Mouse (Mus musculus) limb, embryonic 11.5 days (tissue): ENCODE data around the gene Gfpt2. TPM values are rescaled to one million over a fixed set of nuclear protein-coding genes. Genes with fewer than 3 reads are reported as not detected.
A peak's percentile ranks its signal among the peaks of the same experiment; 100 is the strongest.

Experiments
- ATAC-seq: fragments of 200-750 bp; cut with Nextera tagmentation; 2 replicates; pipeline ENCODE4 v1.8.0; 2017; ENCODE audit warnings: low read depth; ENCODE audit not compliant: insufficient number of reproducible peaks, low FRiP score, low TSS enrichment
- DNase-seq: peaks from one replicate; pipeline ENCODE4 v3.0.0-alpha.2; 2015; ENCODE audit warnings: low spot score
- H3K27ac ChIP-seq: fragments of 300-500 bp; sonication (generic); replicated peaks from 2 replicates; pipeline ENCODE4 v1.5.1; 2014; ENCODE audit warnings: low read depth, mild to moderate bottlenecking, low read length
- H3K27me3 ChIP-seq: fragments of 300-500 bp; sonication (generic); 2 replicates; pipeline ENCODE4 v1.6.1; 2014; ENCODE audit warnings: mild to moderate bottlenecking, low read length, mixed read lengths; ENCODE audit not compliant: control insufficient read depth, insufficient read depth
- H3K36me3 ChIP-seq: fragments of 300-500 bp; sonication (generic); 2 replicates; pipeline ENCODE4 v1.6.1; 2014; ENCODE audit warnings: mild to moderate bottlenecking, low read length, moderate library complexity, mixed read lengths; ENCODE audit not compliant: control insufficient read depth, insufficient read depth
- H3K4me1 ChIP-seq: fragments of 300-500 bp; sonication (generic); 2 replicates; pipeline ENCODE4 v1.6.1; 2014; ENCODE audit warnings: low read length, mixed read lengths; ENCODE audit not compliant: control insufficient read depth, insufficient read depth
- H3K4me2 ChIP-seq: fragments of 300-500 bp; sonication (generic); 2 replicates; pipeline ENCODE4 v1.6.1; 2014; ENCODE audit warnings: low read depth, mild to moderate bottlenecking, moderate library complexity; ENCODE audit not compliant: severe bottlenecking
- H3K4me3 ChIP-seq: fragments of 300-500 bp; sonication (generic); 2 replicates; pipeline ENCODE4 v1.5.1; 2014; ENCODE audit warnings: low read depth, low read length
- H3K9ac ChIP-seq: fragments of 300-500 bp; sonication (generic); 2 replicates; pipeline ENCODE4 v1.6.1; 2014; ENCODE audit warnings: mild to moderate bottlenecking, low read length
- H3K9me3 ChIP-seq: fragments of 300-500 bp; sonication (generic); 2 replicates; pipeline ENCODE4 v1.6.1; 2016; ENCODE audit warnings: low read length; ENCODE audit not compliant: control insufficient read depth
- WGBS: fragments of 180-500 bp; shearing (Covaris S2); extraction: QIAGEN DNeasy Blood & Tissue Kit; methylation state at CpG from one replicate; pipeline ENCODE4 v1.1.7; 2014; 5-methylcytosine and 5-hydroxymethylcytosine counted together
- polyA plus RNA-seq: library from polyadenylated mRNA; unstranded; fragments of >200 nt; fragmentation: Nextera tagmentation; extraction: Ambion mirVana; gene quantifications from 2 replicates; pipeline ENCODE4 v1.2.1, GENCODE M21; 2014

The Gfpt2 gene
- polyA plus RNA-seq, 1 experiment from 2014 or later: 36.3 TPM

DNA sequence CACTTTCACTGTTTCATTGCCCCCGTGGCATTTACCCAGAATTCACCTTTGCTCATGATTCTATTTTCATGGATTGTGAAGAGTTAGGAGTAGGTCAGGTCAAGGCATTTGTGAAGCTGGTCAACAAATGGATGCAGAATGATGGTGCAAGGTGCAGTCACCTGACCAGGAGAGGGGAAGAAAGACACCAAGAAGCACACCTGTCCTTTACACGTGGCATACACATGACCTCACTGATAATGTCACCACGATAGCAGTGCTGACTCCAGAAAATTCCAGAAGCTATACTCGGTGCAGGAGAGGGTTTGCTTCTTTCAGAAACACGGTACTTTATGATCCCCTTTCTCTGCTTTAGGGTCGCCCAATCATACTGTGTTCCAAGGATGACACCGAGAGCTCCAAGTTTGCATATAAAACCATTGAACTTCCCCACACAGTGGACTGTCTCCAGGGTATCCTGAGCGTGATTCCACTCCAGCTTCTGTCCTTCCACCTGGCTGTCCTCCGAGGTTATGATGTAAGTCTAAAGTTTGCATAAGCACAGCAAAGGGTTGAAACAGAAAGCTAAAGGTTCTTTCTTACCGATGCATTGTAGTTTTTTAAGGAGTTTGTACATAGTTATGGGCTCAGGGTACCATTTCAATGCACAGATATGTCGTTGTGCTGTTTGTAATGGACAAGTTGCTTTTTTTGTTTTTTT, 41.4 kb downstream of the Gfpt2 start:
- Histone ChIP-seq H3K9me3 (no peaks in the 10 kb centered on the region), H3K4me3 (no peak overlapping the region), H3K36me3 (peaks cover 14% of the 10 kb centered on the region), H3K27ac (no peak overlapping the region), H3K27me3 (no peaks in the 10 kb centered on the region), H3K9ac (no peak overlapping the region), H3K4me1 (no peaks in the 10 kb centered on the region), H3K4me2 (no peak overlapping the region)
- DNase-seq (no peak), ATAC-seq (no peak)
- WGBS: 94% methylated on average over 11 of the region's 11 CpGs

DNA sequence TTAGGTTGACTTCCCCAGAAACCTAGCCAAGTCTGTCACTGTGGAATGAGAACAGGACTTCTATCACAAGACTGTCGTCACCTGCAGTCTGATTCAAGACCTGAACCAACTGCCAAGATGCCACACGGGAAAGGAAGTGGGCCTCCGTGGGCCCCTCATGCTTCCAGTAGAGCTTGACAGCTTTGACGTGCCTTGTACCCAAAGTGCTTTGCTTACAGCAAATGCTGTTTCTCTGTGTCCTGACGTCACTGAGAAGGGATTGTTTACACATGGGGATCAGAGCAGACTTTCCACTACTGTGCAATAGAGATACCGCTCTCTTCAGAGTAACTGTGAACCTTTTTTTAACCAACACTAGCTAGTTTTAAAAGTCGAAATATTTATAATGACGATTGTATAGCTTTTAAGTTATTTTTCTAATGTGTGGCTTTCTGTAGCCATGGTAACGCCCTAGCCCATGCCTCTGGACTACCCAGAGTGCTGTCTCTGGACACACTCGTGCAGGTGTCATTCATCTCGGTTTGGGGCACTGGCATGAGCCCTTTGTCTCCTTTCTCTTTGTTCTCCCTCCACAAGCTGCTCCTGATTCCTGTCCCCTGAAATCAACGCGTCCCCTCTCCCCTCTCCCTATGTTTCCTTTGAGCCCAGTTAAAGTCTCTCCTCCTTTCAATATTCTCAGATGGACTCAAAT, 43.9 kb downstream of the Gfpt2 start:
- ATAC-seq (no peak), DNase-seq (no peak)
- H3K4me3 ChIP-seq: no peak overlapping the region
- H3K9me3 ChIP-seq: no peaks in the 10 kb centered on the region
- H3K4me2 ChIP-seq: no peak overlapping the region
- 81% methylated on average over 13 of the region's 13 CpGs for WGBS
- H3K27ac ChIP-seq: no peak overlapping the region
- H3K36me3 ChIP-seq: peaks cover 13% of the 10 kb centered on the region
- H3K27me3 ChIP-seq: no peaks in the 10 kb centered on the region
- no peak overlapping the region for H3K9ac ChIP-seq
- no peaks in the 10 kb centered on the region; the same call in 1 of the 2 replicates for H3K4me1 ChIP-seq

DNA sequence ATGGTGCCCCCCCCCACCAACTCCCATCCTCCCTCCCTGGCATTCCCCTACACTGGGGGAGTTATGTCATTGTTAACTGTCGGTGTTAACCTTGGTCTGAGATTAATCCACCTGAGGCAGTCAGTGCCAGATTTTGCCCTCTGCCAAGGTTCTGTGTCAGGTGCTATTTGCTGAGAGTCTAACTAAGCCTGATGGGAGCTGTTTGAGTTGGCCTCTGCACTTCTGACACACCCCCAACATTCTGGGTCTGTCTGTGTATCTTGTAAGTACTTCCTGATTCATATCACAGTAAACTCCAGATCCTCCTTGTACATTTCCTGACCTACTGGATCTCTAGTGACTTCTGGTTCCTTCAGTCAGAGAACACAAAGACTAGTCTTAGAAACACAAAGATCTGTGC, 46.7 kb downstream of the Gfpt2 start:
- no peaks in the 10 kb centered on the region; the same call in 1 of the 2 replicates for H3K4me1 ChIP-seq
- H3K27me3 ChIP-seq: no peaks in the 10 kb centered on the region
- ATAC-seq (no peak), DNase-seq (no peak)
- H3K36me3 ChIP-seq: peaks cover 3% of the 10 kb centered on the region; the same call in 1 of the 2 replicates
- no peak overlapping the region for H3K27ac ChIP-seq
- WGBS: 89% methylated on average over 1 of the region's 1 CpGs
- H3K9ac ChIP-seq: no peak overlapping the region
- H3K4me3 ChIP-seq: no peak overlapping the region
- no peak overlapping the region for H3K4me2 ChIP-seq
- no peaks in the 10 kb centered on the region for H3K9me3 ChIP-seq

- DNase-seq: no peak
- H3K27ac ChIP-seq: no peak overlapping the region
- no peak for ATAC-seq
- H3K4me2 ChIP-seq: no peak overlapping the region
- peaks cover 3% of the 10 kb centered on the region; the same call in 1 of the 2 replicates for H3K36me3 ChIP-seq
- no peak overlapping the region for H3K4me3 ChIP-seq
- no peaks in the 10 kb centered on the region; the same call in 1 of the 2 replicates for H3K4me1 ChIP-seq
- no peaks in the 10 kb centered on the region for H3K9me3 ChIP-seq
- no peaks in the 10 kb centered on the region for H3K27me3 ChIP-seq
- H3K9ac ChIP-seq: no peak overlapping the region
- 59% methylated on average over 1 of the region's 1 CpGs for WGBS
Measured at GRCm38 (mm10) chr11:49841886-49842285, 47.9 kb downstream of the Gfpt2 start.

- Histone ChIP-seq H3K4me1 (peaks cover 4% of the 10 kb centered on the region; the same call in 1 of the 2 replicates), H3K27me3 (no peaks in the 10 kb centered on the region), H3K4me3 (no peak overlapping the region), H3K36me3 (peaks cover 3% of the 10 kb centered on the region; the same call in 1 of the 2 replicates), H3K27ac (no peak overlapping the region), H3K9me3 (no peaks in the 10 kb centered on the region), H3K4me2 (no peak overlapping the region), H3K9ac (no peak overlapping the region)
- DNase-seq: no peak
- ATAC-seq: no peak
- WGBS: 60% methylated on average over 3 of the region's 3 CpGs
Measured at GRCm38 (mm10) chr11:49842718-49843117, 48.7 kb downstream of the Gfpt2 start.

GRCm38 (mm10) chr11:49844311-49844710, 50.3 kb downstream of the Gfpt2 start:
- no peak overlapping the region for H3K4me3 ChIP-seq
- no peak overlapping the region for H3K27ac ChIP-seq
- H3K36me3 ChIP-seq: no peaks in the 10 kb centered on the region
- DNase-seq (no peak), ATAC-seq (no peak)
- no peak overlapping the region for H3K4me2 ChIP-seq
- H3K9me3 ChIP-seq: no peaks in the 10 kb centered on the region
- 85% methylated on average over 10 of the region's 10 CpGs for WGBS
- peaks cover 8% of the 10 kb centered on the region; the same call in 1 of the 2 replicates for H3K4me1 ChIP-seq
- no peak overlapping the region for H3K9ac ChIP-seq
- no peaks in the 10 kb centered on the region for H3K27me3 ChIP-seq

DNA sequence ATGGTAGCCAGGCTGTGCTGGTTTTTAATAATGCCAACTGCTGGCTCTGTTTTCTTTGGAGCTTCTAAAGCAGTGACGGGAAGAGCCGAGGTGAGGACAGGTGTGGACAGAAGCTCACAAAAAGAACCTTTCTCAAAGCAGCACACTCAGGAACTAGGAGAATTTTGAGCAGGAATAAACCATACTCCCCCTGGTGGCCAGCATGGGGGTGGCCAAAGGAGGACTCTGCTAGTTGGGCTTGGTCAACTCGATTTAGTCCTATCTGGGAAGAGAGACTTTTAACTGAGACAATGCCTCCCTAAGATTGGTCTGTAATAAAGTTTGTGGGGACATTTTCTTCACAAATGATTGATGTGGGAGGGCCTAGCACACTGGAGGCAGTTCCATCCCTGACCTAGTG, 51.0 kb downstream of the Gfpt2 start:
- Histone ChIP-seq H3K4me3 (no peak overlapping the region), H3K27ac (no peak overlapping the region), H3K27me3 (no peaks in the 10 kb centered on the region), H3K9ac (no peak overlapping the region), H3K36me3 (no peaks in the 10 kb centered on the region), H3K4me1 (peaks cover 8% of the 10 kb centered on the region; the same call in 1 of the 2 replicates), H3K9me3 (no peaks in the 10 kb centered on the region), H3K4me2 (no peak overlapping the region)
- DNase-seq (peak; percentile 69), ATAC-seq (no peak)
- 46% methylated on average over 3 of the region's 3 CpGs for WGBS

DNA sequence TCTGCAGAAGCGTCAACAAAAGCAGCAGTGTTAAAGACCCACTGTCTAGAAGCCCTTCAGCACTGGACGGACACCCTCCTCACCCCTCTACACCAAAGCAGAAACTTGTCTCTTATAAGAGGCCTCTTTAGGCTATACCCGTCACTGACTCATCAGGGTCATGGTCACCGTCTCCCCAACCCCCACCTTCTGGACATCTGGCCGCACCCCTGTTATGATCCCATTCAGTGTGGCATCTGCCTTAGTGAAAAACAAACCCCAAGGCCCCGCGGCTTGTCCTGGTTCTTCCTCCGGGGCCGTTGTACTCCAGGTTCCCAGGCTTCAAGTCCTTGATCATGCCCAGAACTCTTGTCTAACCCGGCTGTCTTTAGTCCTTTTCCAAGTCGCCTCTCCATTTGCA, 52.0 kb downstream of the Gfpt2 start:
- ATAC-seq (no peak), DNase-seq (no peak)
- Histone ChIP-seq H3K4me3 (peak overlapping the region; percentile 79), H3K9ac (peak overlapping the region; percentile 61), H3K27ac (0 out of 2 replicates have a peak overlapping the region, but pooled peaks have one; percentile 14), H3K9me3 (no peaks in the 10 kb centered on the region), H3K27me3 (no peaks in the 10 kb centered on the region), H3K4me1 (peaks cover 8% of the 10 kb centered on the region; the same call in 1 of the 2 replicates), H3K36me3 (no peaks in the 10 kb centered on the region), H3K4me2 (peak overlapping the region; percentile 90)
- 41% methylated on average over 11 of the region's 11 CpGs for WGBS
